Mouse (Mus musculus) c-Kit-negative CD71-positive TER-119-positive erythroid progenitor cells, embryonic 14.5 days (primary cell): ENCODE results near the gene Otop3.
A peak's percentile ranks its signal among the peaks of the same experiment; 100 is the strongest.

Experiments
- DNase-seq: peaks from one replicate; pipeline ENCODE4 v3.0.0-alpha.2; 2013; ENCODE audit warnings: low read depth, low spot score

Otop3 gene

GRCm38 (mm10) chr11:115318245-115319027, 16.1 kb upstream of the Otop3 start:
- no peak for DNase-seq

- DNase-seq: no peak
Observed at GRCm38 (mm10) chr11:115319704-115320383, 14.7 kb upstream of the Otop3 start.

- DNase-seq: peak; percentile 13
Observed at GRCm38 (mm10) chr11:115321906-115322693, 12.4 kb upstream of the Otop3 start, which contains the start of gene Ush1g. Ush1g (minus strand) TSS chr11:115322041.

GRCm38 (mm10) chr11:115323354-115323753, 11.2 kb upstream of the Otop3 start:
- DNase-seq: no peak

GRCm38 (mm10) chr11:115326730-115327129, 7.8 kb upstream of the Otop3 start:
- no peak for DNase-seq

- DNase-seq: no peak
Observed at GRCm38 (mm10) chr11:115329339-115329738, 5.2 kb upstream of the Otop3 start.

- DNase-seq: no peak
Observed at GRCm38 (mm10) chr11:115335223-115335622, 692 bp downstream of the Otop3 start.

GRCm38 (mm10) chr11:115336115-115336514, 1.6 kb downstream of the Otop3 start:
- no peak for DNase-seq

- DNase-seq: no peak
Observed at GRCm38 (mm10) chr11:115337350-115337749, 2.8 kb downstream of the Otop3 start.

GRCm38 (mm10) chr11:115337826-115338225, 3.3 kb downstream of the Otop3 start:
- no peak for DNase-seq

- no peak for DNase-seq
Observed at GRCm38 (mm10) chr11:115341246-115341645, 6.7 kb downstream of the Otop3 start.

GRCm38 (mm10) chr11:115341866-115342265, 7.3 kb downstream of the Otop3 start:
- no peak for DNase-seq

GRCm38 (mm10) chr11:115344967-115345366, 10.4 kb downstream of the Otop3 start:
- no peak for DNase-seq

- DNase-seq: no peak
Observed at GRCm38 (mm10) chr11:115345515-115345914, 11.0 kb downstream of the Otop3 start.

- no peak for DNase-seq
Observed at GRCm38 (mm10) chr11:115348681-115349248, 14.2 kb downstream of the Otop3 start.

GRCm38 (mm10) chr11:115349976-115350375, 15.4 kb downstream of the Otop3 start:
- DNase-seq: no peak

- DNase-seq: no peak
Observed at GRCm38 (mm10) chr11:115353375-115353774, 18.8 kb downstream of the Otop3 start.

- DNase-seq: peak; percentile 56
Observed at GRCm38 (mm10) chr11:115354183-115354582, 19.7 kb downstream of the Otop3 start.

- DNase-seq: peak; percentile 36
Observed at GRCm38 (mm10) chr11:115358468-115358867, 23.9 kb downstream of the Otop3 start.

- no peak for DNase-seq
Observed at GRCm38 (mm10) chr11:115359293-115359692, 24.8 kb downstream of the Otop3 start.

- no peak for DNase-seq
Observed at GRCm38 (mm10) chr11:115359726-115360125, 25.2 kb downstream of the Otop3 start.

- DNase-seq: no peak
Observed at GRCm38 (mm10) chr11:115364136-115364535, 29.6 kb downstream of the Otop3 start.
